Mouse (Mus musculus) cerebellum, adult 18-20 months (tissue): ENCODE data around the gene Sox9.

Source experiments
- DNase-seq, 2 experiments: peaks; one replicate each; pipeline ENCODE4 v3.0.0; 2021

Sox9 gene

DNA sequence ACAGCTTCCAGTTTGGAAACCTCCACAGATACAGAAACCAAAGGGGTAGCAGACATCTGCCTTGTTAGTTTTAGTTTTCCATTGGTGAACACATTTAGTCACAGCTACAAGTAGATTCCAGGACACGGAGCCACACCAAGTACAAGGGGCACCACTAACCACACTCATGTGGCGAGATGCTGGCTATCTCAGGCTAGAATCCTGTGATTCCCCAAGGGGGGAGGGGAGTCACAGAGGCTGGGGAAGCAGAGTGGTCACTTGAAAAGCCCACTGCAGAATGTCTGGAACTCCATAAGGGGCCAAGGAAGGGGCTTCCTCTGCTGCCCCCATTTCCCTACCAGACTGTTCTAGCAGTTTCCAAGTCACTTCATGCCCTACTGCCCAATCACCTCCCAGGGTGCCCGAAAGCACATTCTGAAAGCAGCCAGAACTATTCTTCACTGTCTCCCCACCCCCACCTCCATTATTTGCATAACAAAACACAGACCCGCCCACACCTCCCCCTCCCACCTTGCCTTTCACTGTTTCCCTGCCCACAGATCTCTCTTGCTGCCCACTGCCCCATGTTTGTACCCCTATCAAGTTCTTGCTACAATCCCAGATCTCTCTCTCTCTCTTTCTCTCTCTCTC lies 19.3 kb downstream of the Sox9 start:
- DNase-seq, result no peak

DNA sequence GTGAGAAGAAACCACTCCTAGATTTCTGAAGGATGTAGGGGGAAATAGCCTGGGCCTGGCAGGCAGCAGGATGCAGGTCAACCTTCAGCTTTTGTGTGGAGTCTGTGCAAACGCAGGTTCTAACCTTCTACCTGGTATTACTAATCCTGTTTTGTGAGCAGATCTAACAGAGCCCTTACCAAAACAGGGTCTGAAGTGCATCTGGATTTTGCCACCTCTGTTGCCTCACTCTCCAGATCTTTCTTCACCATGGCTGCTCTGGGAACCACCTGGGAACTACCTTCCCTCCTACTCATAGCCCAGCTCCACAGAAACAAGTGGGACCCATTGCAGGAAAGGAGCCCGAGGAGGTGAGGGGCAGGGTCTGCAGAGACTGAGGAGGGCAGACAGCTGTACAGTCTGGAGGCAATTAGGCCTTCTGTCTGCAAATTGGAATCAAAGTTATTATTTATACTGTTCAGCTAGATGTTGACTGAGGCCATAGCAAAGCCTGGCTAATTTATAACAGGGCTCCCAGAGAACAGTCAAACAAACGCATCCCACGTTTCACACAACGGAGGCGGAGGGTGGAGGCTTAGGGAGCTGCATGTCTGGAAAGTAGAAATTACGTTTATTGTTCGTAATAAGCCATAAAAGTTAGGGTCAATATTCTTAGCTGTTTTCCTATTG lies 25.9 kb downstream of the Sox9 start:
- DNase-seq, result no peak

DNA sequence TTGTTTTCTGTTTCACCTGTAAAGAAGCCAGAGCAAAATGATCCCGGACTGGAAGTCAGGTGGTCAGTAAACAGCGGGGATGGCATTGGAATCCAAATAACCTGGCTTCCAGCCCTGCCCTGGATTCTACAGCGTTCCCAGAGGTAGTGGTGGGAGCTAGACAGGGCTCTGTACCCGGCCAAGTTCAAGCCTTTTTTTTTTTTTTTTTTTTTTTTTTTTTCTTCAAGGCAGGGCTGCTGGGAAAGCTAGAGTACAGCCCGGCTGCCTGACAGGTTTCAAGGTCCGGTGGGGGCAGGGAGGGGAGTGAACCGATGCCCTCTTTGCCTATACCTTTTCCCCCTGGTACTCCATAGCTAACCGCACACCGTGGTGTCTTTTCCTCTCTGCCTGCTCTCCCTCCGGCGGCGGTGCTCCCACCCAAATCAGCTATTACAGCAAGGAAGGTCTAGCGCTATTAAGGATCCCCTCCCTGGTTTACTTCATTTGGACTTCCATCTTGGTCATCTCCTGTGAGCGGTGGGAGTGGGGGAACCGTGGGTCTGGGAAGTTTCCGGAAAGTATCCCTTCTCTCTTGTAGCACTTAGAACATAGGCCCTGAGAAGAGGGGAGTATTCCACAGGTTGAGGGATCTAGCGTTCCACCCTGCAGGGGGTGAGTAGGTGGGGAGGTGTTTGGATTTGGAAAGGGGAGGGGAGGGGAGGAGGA lies 28.6 kb downstream of the Sox9 start:
- DNase-seq, result no peak

DNA sequence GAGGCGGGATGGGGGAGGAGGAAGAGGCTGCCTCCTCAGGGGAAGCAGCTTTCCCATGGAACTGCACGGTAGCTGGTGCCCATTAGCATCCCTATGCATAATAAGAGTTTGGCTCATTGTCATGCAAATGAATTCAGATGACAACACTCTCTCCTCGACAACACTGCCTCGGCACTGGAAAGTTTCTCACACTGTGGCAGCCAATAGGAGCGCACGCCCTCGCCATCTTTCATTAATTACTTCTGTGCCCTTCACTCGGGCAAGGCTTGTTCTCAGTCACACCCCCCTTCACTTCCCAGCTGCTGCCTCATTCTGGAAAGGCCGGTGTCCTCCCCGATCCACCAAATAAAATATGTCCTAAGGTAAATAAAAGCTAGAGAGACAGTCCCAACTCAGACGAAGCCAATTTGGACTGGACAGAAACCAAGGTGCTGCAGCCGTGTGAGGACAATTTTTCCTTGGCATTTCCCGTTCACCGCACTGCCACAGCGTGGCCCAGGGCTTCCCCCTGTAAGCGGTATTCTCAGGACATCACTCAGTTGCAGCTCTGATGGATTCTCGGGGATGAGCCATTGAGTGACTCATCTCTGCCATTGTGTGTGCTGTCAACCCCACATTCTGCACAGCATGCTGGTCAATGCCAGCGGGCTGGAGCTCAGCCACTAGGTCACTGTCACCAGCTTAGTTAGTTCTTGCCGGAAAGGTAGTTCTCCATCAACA lies 29.3 kb downstream of the Sox9 start:
- peak; percentile 4 to 6 for DNase-seq

DNA sequence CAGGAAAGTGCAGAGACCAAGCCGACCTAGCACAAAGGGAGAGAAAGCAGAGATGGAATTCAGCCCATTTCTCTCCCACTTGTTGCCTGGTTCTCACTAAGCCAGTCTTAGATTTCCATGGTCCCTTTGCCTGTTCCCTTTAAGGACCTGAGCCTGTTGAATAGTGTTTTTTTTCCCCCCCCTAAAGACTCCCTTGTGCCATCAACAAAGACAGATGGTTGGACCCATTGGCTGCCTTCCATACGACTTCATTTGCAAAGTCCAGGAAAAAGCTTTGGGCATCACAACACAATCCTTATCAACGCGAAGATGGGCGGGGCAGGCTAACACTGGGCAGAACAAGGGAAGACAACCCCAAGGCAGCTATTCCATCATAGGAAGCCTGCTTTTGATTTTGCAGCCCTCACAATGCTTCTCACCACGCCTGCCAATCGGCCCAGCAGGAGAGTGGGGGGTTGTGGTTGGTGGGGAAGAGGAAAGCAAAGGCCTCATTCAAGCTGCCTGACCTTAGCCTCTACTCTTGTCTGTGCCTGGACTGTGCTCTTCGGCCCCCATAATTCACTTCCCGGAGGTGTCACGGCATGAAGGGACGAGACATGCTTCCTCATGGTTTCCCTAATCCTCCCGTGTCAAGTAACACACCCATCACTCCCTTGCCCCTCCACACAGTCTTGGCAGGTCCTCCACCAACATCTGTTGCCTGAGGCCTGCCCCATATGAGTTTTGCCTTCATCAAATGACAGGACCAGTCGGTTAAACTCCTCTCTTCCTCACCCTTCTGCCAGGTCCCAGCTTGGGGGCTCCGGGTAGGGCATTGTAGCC lies 36.0 kb downstream of the Sox9 start:
- DNase-seq, result no peak

DNA sequence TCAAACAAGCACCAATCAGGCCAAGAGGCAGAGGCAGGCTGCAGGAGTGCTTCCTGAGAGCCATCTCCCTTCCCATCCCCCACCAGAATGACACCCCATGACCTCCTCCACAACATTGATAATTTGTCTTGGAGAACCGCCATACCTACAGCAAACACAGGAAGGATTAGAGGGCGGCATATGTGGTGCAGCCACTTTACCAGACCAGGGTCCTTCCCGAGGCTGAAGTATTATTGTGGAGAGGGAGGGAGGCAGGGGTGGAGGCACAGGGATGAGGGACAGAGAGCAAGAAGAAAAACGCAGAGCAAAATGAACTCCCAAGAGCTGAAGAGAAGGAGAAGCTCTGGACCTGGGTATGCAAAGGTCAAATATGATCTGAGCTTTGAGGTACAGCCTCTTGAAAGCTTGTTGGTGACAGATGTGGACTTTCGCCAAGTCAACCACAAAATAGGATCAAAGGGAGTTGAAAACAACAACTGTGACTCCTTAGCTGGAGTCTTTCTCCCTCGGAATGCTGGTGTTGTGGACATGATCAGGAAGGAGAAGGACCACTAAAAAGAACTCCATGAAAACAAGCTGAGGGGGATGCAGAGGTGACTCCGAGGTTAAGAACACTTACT lies 36.7 kb downstream of the Sox9 start:
- no peak for DNase-seq

DNA sequence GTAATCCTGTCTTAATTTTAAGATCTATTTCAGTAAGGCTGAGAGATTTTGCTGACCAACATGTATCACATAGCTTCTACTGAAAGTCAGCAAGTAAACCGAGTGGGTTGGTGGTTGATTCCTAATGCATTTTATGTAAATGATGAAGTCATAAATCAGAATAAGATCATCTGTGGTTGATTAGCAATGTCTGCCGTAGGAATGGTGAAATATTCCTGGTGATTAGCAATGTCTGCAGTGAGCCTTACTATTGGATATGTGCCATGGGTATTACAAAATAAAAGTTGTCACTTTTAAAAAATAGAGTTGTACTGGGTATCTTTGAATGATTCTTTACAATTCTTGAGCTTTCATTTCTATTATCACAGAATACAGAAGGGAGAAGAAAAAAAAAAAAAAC lies 39.5 kb downstream of the Sox9 start:
- no peak for DNase-seq

DNA sequence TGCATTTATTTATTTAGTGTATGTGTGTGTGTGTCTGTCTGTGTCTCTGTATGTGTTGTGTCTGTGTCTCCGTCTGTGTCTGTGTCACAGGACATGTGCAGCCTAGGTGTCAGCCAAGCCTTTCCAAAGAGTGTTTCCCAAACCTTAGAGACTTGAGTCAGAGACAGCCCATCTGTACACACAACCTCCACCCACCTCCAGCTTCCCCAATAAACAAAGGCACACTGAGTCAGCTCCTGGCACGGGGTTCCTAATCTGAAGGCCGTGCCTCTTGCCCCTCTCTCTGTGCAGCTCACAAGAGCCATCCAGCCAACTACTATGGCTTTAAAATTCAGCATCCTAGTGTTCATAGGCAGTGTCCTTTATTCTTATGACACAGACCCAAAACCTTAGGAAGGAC lies 42.1 kb downstream of the Sox9 start:
- no peak for DNase-seq

DNA sequence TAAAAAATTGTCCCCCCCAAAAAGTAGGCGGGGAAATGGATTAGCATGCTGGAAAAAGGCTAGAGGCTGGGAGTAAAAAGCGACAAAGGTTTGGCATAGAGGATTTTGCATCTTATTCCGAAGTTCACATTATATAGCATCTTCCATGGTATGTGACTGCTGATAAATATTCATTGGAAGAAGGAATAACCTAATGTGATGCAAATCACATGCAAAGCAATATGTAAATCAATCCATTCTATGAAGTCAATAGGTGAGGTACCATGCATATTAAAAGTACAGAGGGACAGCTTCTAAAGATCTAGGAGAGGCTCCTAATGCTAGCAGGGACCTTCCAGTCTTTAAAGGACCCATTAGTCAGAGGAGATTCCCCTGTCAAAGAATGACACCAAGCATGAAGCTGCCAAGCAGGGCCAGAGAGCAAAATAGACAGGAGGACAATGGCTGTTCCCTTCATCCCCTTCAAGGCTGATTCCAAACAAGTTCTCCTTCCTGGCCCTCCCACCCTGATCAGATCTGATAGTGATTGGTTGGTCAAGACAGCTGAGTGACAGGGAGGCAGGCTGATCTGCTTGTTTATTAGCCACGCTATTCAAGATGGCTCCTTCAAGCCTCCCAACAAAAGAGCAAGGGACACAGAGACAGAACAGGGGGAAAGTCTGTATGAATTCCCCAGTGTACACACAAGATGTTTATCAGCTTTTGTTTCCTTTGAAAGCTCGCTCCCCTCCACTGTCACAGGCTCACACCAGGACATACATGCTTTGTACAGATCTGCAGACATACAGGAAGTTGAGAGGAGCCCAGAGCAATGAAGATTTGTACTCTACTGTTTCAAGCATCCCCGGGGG lies 44.4 kb downstream of the Sox9 start:
- no peak for DNase-seq

DNA sequence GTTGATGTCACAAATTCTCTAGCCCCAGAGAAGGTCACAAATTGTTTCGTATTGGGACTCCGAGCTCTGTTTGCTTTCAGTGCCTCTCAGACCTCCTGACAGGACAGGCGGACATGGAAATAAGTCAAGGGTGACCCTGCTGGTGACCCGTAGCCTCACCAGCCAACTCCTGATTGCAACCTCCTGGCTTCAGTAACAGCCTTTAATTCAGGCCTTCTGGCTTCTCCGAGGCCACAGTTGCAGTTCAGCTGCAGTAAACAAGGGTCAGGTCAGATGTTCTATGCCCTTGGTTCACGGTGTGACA lies 45.0 kb downstream of the Sox9 start:
- DNase-seq, result no peak

DNA sequence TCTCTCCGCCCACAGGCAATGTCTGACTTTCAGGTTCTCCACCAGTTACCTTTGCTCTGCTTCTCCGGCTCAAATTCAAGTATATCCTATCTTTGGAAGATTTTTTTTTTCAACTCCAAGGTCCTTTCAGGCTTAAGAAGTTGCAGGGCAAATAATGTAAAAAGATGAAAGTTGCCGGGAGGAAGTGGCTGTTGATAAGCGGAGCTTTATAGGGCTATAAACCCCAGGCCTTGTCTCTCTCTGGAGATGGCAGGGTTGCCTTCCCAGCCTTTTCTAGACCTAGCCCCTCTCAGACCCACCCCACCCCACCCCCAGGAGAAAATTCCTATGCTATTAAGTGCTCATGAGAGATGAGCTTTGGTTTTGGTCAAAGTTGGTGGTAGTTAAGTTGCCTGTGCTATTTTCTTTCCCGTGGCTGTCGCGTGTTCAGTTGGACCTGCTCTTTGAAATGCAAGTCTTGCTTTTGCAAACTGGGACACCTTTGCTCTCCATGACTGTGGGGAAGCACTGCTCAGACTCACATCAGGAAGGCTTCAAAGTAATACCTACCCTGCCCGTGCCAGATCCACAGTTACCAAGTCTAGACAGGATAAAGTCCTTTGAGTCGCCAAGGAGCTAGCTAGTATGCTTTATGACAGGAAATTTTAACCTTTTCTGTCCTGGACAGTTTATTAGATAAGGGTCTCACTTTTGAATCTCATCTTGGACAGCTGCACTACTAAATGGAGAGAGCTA lies 46.7 kb downstream of the Sox9 start:
- no peak for DNase-seq

DNA sequence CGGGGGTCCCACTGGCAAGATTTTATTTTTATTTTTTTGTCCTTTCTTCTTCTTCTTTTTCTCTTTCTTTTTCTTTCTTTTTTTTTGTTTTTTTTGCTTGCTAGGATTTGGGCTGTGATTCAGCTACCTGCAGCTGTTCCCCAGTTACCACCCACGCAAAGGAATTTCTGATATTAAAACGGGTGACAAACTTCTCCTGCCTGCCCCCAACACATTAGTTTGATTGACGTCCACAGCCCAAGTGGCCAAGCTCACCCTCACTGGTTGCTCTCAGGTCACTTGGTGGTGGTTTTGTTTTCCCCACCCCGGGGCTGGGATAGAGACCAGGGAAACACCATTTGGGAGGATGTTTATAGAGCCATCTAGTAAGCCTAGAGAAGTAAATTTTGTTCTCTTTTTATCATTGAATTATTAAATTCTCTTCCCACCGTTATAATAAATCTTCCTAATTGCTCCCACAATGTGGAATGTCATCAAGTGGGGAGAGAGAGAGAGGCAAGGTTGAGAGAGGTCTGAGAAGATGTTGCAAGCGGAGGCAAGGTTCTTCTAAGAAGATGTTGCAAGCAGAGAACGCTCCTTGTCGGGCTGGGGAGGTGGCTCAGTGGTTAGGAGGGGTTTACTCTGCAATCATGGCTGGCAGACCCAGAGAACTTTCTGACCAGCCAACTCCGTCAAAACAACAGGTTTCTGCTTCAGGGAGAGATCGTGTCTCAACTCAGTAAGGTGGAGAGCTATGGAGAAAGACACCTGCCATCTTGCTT lies 52.4 kb downstream of the Sox9 start:
- no peak for DNase-seq

DNA sequence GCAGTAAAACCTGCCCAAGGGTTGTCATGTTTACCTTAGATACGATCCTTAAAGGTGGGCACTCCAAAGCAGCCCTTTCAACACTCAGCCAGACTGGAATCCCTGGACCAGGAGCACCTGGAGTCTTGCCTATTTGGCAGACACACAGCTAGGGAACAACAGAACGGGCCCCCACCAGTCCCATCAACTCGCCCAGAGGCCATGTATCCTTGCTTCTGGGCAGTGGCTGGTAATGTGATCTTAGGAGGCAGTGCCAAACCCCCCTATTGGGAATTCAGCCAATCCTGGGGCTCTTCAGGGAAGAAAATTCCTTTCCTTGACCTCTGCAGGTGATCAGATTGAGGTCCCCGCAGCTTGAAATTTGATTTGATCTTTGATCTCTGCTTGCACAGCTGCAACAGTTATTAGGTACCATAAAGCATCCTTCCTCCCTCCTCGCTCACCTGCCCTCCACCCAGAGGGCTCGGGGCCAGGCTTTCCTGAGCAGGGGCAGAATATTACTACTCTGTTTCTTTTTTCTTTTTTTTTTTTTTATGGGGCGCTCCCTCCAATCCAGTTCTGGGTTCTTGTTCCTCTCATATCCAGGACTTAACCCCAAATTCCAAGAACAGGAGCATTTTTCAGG lies 53.6 kb downstream of the Sox9 start:
- no peak for DNase-seq
